Mouse (Mus musculus): ENCODE data around the gene Nostrin.

GRCm38 (mm10) chr2:69226876-69227275 lies 91.3 kb downstream of the Nostrin start:
- TF ChIP-seq CTCF (IDR thresholded peaks at IDR 0.05; ENCODE audit: borderline replicate concordance, insufficient read depth, low read depth, low read length) = no peak
- no peak for TF ChIP-seq POLR2A (IDR thresholded peaks at IDR 0.05; ENCODE audit: borderline replicate concordance, insufficient read depth, low read length)

Data from cerebellum, adult 2 months (tissue).